Mouse (Mus musculus) G1E (cell line): ENCODE data around the gene Lck. TPM values are rescaled to one million over a fixed set of nuclear protein-coding genes. Genes with fewer than 3 reads are reported as not detected.
A peak's percentile ranks its signal among the peaks of the same experiment; 100 is the strongest.

ENCODE experiments used
- ATAC-seq: 2 replicates; pipeline ENCODE4 v1.8.0; 2016; ENCODE audit warnings: mild to moderate bottlenecking; ENCODE audit not compliant: insufficient number of reproducible peaks, poor library complexity, low FRiP score, severe bottlenecking; ENCODE audit errors: extremely low read depth
- DNase-seq: peaks from one replicate; pipeline ENCODE4 v3.0.0; 2012; ENCODE audit warnings: low spot score
- H3K27me3 ChIP-seq: 2 replicates; pipeline ENCODE4 v1.6.1; 2012; ENCODE audit warnings: mild to moderate bottlenecking, low read length, inconsistent platforms; ENCODE audit not compliant: insufficient read depth
- H3K36me3 ChIP-seq: replicated peaks from 2 replicates; pipeline ENCODE3; 2012; ENCODE audit warnings: mild to moderate bottlenecking, inconsistent platforms
- H3K4me1 ChIP-seq: 2 replicates; pipeline ENCODE4 v1.6.1; 2012; ENCODE audit warnings: low read depth, low read length, inconsistent platforms, mixed read lengths; ENCODE audit not compliant: insufficient read depth
- H3K4me3 ChIP-seq: 2 replicates; pipeline ENCODE4 v1.5.1; 2012; ENCODE audit warnings: low read depth, mild to moderate bottlenecking, inconsistent platforms, low read length, moderate library complexity, mixed read lengths
- H3K9me3 ChIP-seq: replicated peaks from 2 replicates; pipeline ENCODE4 v1.6.1; 2012; ENCODE audit warnings: inconsistent platforms
- CTCF ChIP-seq: IDR thresholded peaks from 2 replicates; pipeline ENCODE4 v1.5.1; 2012; ENCODE audit warnings: low read depth, low read length, inconsistent platforms, mixed read lengths
- GATA1 ChIP-seq: IDR thresholded peaks from 2 replicates; pipeline ENCODE4 v1.6.1; 2012; ENCODE audit warnings: borderline replicate concordance, low read length, inconsistent platforms, mixed read lengths
- GATA2 ChIP-seq: IDR thresholded peaks from 2 replicates; pipeline ENCODE4 v1.6.1; 2012; ENCODE audit warnings: low read depth, low read length, inconsistent platforms, borderline replicate concordance
- POLR2AphosphoS5 ChIP-seq: IDR thresholded peaks from 2 replicates; pipeline ENCODE4 v1.6.1; 2012; ENCODE audit warnings: low read depth, low read length, inconsistent platforms; ENCODE audit not compliant: insufficient replicate concordance
- TAL1 ChIP-seq: conservative IDR thresholded peaks from 2 replicates; pipeline ENCODE4 v1.6.1; 2012; ENCODE audit warnings: low read depth, low read length, inconsistent platforms, mixed read lengths
- polyA plus RNA-seq: library from polyadenylated mRNA; stranded (reverse); fragments of >175 nt; gene quantifications from 2 replicates; pipeline ENCODE4 v1.2.3, GENCODE M21; 2012
- total RNA-seq, 2 experiments: library from RNA; stranded (forward) in 1 of 2; stranded (reverse) in 1 of 2; fragments of 200-1000 nt in 1 of 2; fragments of >200 nt in 1 of 2; fragmentation: Nextera tagmentation in 1 of 2; gene quantifications; 2 replicates each; pipeline ENCODE4 v1.2.3; 2014 to 2017

Gene Lck
- total and polyA plus RNA-seq, 3 experiments = 1.3 to 1.7 TPM; not detected in 1

GRCm38 (mm10) chr4:129577688-129578087, 4.2 kb upstream of the Lck start:
- Histone ChIP-seq H3K9me3 (no peaks in the 10 kb centered on the region), H3K27me3 (peaks cover 46% of the 10 kb centered on the region), H3K4me3 (no peak overlapping the region), H3K36me3 (no peaks in the 10 kb centered on the region), H3K4me1 (peaks cover 23% of the 10 kb centered on the region)
- TF ChIP-seq GATA2 = no peak
- TF ChIP-seq TAL1 = no peak
- TF ChIP-seq CTCF = no peak
- TF ChIP-seq POLR2AphosphoS5 = no peak
- TF ChIP-seq GATA1 = no peak
- DNase-seq (no peak), ATAC-seq (no peak)

DNA sequence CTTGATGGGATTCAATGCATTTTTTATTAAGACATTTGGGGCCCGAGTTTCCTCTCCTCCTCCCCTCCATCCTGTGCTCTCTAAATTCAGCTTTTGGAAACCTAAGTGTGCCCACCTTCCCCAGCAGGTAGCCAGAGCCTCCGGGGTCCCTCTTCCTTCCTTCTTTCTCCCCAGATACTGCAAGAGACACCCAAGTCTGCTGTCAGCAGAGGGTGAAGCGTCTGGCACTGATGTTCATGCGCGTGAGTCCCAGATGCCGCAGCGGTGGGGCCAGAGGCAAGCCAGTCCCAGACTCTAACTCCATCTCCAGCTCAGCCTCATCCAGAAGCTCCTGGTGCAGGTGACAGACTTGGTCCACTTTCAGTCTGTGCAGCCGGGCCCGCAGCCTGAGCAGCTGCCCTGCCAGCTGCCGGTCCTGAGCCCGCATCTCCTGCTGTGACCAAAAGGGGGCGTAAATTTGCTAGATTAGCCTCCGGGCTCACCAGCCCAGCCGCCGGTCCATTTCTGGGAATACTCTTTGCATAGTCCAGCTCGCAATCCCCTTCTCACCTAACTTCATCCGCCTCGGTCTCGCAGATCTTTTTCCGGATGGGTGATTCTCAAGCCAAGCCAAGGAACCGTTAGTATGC, 3.5 kb upstream of the Lck start:
- Histone ChIP-seq H3K27me3 (peaks cover 53% of the 10 kb centered on the region), H3K9me3 (no peaks in the 10 kb centered on the region), H3K36me3 (no peaks in the 10 kb centered on the region), H3K4me1 (peaks cover 23% of the 10 kb centered on the region), H3K4me3 (no peak overlapping the region)
- peak; percentile 33 for DNase-seq
- TF ChIP-seq GATA2 = no peak
- no peak for TF ChIP-seq POLR2AphosphoS5
- no peak for TF ChIP-seq TAL1
- no peak for TF ChIP-seq CTCF
- no peak for TF ChIP-seq GATA1
- no peak for ATAC-seq

GRCm38 (mm10) chr4:129575171-129575844, 1.9 kb upstream of the Lck start:
- H3K27me3 ChIP-seq = peaks cover 58% of the 10 kb centered on the region
- H3K9me3 ChIP-seq = no peaks in the 10 kb centered on the region
- H3K36me3 ChIP-seq = no peaks in the 10 kb centered on the region
- DNase-seq (no peak), ATAC-seq (peak; percentile 45; the same call in 1 of the 2 replicates)
- no peak overlapping the region for H3K4me3 ChIP-seq
- no peak for TF ChIP-seq TAL1
- no peak for TF ChIP-seq CTCF
- no peak for TF ChIP-seq GATA2
- TF ChIP-seq POLR2AphosphoS5 = no peak
- no peak for TF ChIP-seq GATA1
- H3K4me1 ChIP-seq = peaks cover 21% of the 10 kb centered on the region

GRCm38 (mm10) chr4:129573093-129573370, 409 bp downstream of the Lck start:
- no peak for ATAC-seq
- no peak for TF ChIP-seq POLR2AphosphoS5
- TF ChIP-seq CTCF = no peak
- TF ChIP-seq TAL1 = no peak
- TF ChIP-seq GATA1 = no peak
- no peak for TF ChIP-seq GATA2
- H3K36me3 ChIP-seq = no peaks in the 10 kb centered on the region
- no peaks in the 10 kb centered on the region for H3K9me3 ChIP-seq
- no peak for DNase-seq
- H3K4me3 ChIP-seq = no peak overlapping the region
- peaks cover 21% of the 10 kb centered on the region for H3K4me1 ChIP-seq
- peaks cover 54% of the 10 kb centered on the region for H3K27me3 ChIP-seq

GRCm38 (mm10) chr4:129572236-129573092, 977 bp downstream of the Lck start:
- no peak overlapping the region for H3K4me3 ChIP-seq

GRCm38 (mm10) chr4:129571551-129572084, 1.8 kb downstream of the Lck start:
- DNase-seq (no peak), ATAC-seq (no peak)
- no peaks in the 10 kb centered on the region for H3K9me3 ChIP-seq
- TF ChIP-seq POLR2AphosphoS5 = no peak
- no peak for TF ChIP-seq CTCF
- peaks cover 49% of the 10 kb centered on the region for H3K27me3 ChIP-seq
- H3K4me3 ChIP-seq = no peak overlapping the region
- H3K4me1 ChIP-seq = peaks cover 14% of the 10 kb centered on the region
- H3K36me3 ChIP-seq = no peaks in the 10 kb centered on the region

More at GRCm38 (mm10) chr4:129572236-129573092, 977 bp downstream of the Lck start:
- Histone ChIP-seq H3K9me3 (no peaks in the 10 kb centered on the region), H3K36me3 (no peaks in the 10 kb centered on the region), H3K4me1 (peaks cover 21% of the 10 kb centered on the region), H3K27me3 (peaks cover 51% of the 10 kb centered on the region)
- ATAC-seq (no peak), DNase-seq (no peak)
- no peak for TF ChIP-seq CTCF
- no peak for TF ChIP-seq GATA2
